Mouse (Mus musculus) forebrain, embryonic 15.5 days (tissue): ENCODE measurements around the gene Crybb1. TPM values are rescaled to one million over a fixed set of nuclear protein-coding genes. Genes with fewer than 3 reads are reported as not detected.
A peak's percentile ranks its signal among the peaks of the same experiment; 100 is the strongest.

Experiments
- ATAC-seq: fragments of 200-750 bp; cut with Nextera tagmentation; replicated peaks from 2 replicates; pipeline ENCODE4 v1.8.0; 2017; ENCODE audit warnings: mild to moderate bottlenecking, moderate TSS enrichment, moderate library complexity
- H3K27ac ChIP-seq: fragments of 300-500 bp; sonication (generic); replicated peaks from 2 replicates; pipeline ENCODE4 v1.5.1; 2015; ENCODE audit warnings: mild to moderate bottlenecking, inconsistent platforms
- H3K27me3 ChIP-seq: fragments of 300-500 bp; sonication (generic); 2 replicates; pipeline ENCODE4 v1.6.1; 2015; ENCODE audit warnings: inconsistent platforms
- H3K36me3 ChIP-seq: fragments of 300-500 bp; sonication (generic); 2 replicates; pipeline ENCODE4 v1.6.1; 2015; ENCODE audit warnings: mild to moderate bottlenecking, inconsistent platforms
- H3K4me1 ChIP-seq: fragments of 300-500 bp; sonication (generic); 2 replicates; pipeline ENCODE4 v1.6.1; 2015; ENCODE audit warnings: inconsistent platforms
- H3K4me2 ChIP-seq: fragments of 300-500 bp; sonication (generic); replicated peaks from 2 replicates; pipeline ENCODE4 v1.6.1; 2015; ENCODE audit warnings: mild to moderate bottlenecking, inconsistent platforms
- H3K4me3 ChIP-seq: fragments of 300-500 bp; sonication (generic); 2 replicates; pipeline ENCODE4 v1.5.1; 2015; ENCODE audit warnings: mild to moderate bottlenecking, inconsistent platforms
- H3K9ac ChIP-seq: fragments of 300-500 bp; sonication (generic); replicated peaks from 2 replicates; pipeline ENCODE4 v1.6.1; 2015; ENCODE audit warnings: mild to moderate bottlenecking, inconsistent platforms
- H3K9me3 ChIP-seq: fragments of 300-500 bp; sonication (generic); 2 replicates; pipeline ENCODE4 v1.6.1; 2016; ENCODE audit warnings: inconsistent platforms
- WGBS: fragments of 180-500 bp; shearing (Covaris S2); methylation state at CpG from one replicate; pipeline ENCODE4 v1.1.7; 2015; ENCODE audit warnings: mixed read lengths; 5-methylcytosine and 5-hydroxymethylcytosine counted together
- polyA plus RNA-seq: library from polyadenylated mRNA; unstranded; fragments of >200 nt; fragmentation: Nextera tagmentation; extraction: Ambion mirVana; gene quantifications from 2 replicates; pipeline ENCODE4 v1.2.1, GENCODE M21; 2015

The Crybb1 gene
- polyA plus RNA-seq, 1 experiment from 2014 or later: 5.4 TPM

DNA sequence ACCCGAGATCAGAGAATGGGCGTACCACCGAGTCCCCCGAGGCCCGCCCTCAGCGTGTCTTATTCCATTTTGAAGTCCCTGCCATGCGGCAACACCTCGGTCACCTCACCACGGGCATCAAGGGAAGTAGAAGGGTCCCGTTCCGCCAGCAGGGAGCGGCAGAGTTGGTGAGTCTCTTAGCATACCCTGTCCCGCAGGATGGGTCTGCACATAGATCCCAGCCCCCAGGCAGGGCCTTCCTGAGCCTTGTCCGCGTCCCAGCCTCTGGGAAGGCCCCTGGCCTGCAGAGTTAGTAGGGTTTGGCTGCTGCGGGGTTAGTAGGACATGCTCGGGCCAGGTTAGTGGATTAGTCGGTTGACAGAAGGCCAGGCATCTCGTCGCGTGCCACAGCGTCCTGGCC lies 38.6 kb upstream of the Crybb1 start:
- WGBS: 45% methylated on average over 22 of the region's 22 CpGs
- ATAC-seq: no peak
- H3K36me3 ChIP-seq: peaks cover 33% of the 10 kb centered on the region
- peaks cover 55% of the 10 kb centered on the region for H3K4me1 ChIP-seq
- H3K27me3 ChIP-seq: no peaks in the 10 kb centered on the region
- H3K4me3 ChIP-seq: no peak overlapping the region
- no peak overlapping the region for H3K9ac ChIP-seq
- H3K9me3 ChIP-seq: no peaks in the 10 kb centered on the region
- H3K27ac ChIP-seq: peak overlapping the region; percentile 16; the same call in 1 of the 2 replicates
- H3K4me2 ChIP-seq: no peak overlapping the region

- H3K9me3 ChIP-seq: no peaks in the 10 kb centered on the region
- no peak overlapping the region for H3K4me2 ChIP-seq
- no peak overlapping the region for H3K27ac ChIP-seq
- H3K36me3 ChIP-seq: peaks cover 43% of the 10 kb centered on the region
- no peak overlapping the region for H3K9ac ChIP-seq
- ATAC-seq: no peak
- H3K4me3 ChIP-seq: no peak overlapping the region
- peaks cover 43% of the 10 kb centered on the region for H3K4me1 ChIP-seq
- 49% methylated on average over 4 of the region's 4 CpGs for WGBS
- H3K27me3 ChIP-seq: no peaks in the 10 kb centered on the region
Measured at GRCm38 (mm10) chr5:112218679-112219078, 36.9 kb upstream of the Crybb1 start.

- H3K27ac ChIP-seq: peak overlapping the region; percentile 16; the same call in 1 of the 2 replicates
- peaks cover 43% of the 10 kb centered on the region for H3K4me1 ChIP-seq
- no peak overlapping the region for H3K4me2 ChIP-seq
- no peak for ATAC-seq
- H3K36me3 ChIP-seq: peaks cover 49% of the 10 kb centered on the region
- no peaks in the 10 kb centered on the region for H3K27me3 ChIP-seq
- H3K9me3 ChIP-seq: no peaks in the 10 kb centered on the region
- H3K9ac ChIP-seq: no peak overlapping the region
- no peak overlapping the region for H3K4me3 ChIP-seq
- WGBS: 17% methylated on average over 1 of the region's 1 CpGs
Measured at GRCm38 (mm10) chr5:112219398-112219797, 36.2 kb upstream of the Crybb1 start.

- Histone ChIP-seq H3K4me3 (no peak overlapping the region), H3K9ac (no peak overlapping the region), H3K36me3 (peaks cover 49% of the 10 kb centered on the region), H3K4me1 (peaks cover 43% of the 10 kb centered on the region), H3K27me3 (no peaks in the 10 kb centered on the region), H3K27ac (no peak overlapping the region), H3K4me2 (no peak overlapping the region), H3K9me3 (no peaks in the 10 kb centered on the region)
- 85% methylated on average over 8 of the region's 8 CpGs for WGBS
- no peak for ATAC-seq
Measured at GRCm38 (mm10) chr5:112220203-112220602, 35.4 kb upstream of the Crybb1 start.

DNA sequence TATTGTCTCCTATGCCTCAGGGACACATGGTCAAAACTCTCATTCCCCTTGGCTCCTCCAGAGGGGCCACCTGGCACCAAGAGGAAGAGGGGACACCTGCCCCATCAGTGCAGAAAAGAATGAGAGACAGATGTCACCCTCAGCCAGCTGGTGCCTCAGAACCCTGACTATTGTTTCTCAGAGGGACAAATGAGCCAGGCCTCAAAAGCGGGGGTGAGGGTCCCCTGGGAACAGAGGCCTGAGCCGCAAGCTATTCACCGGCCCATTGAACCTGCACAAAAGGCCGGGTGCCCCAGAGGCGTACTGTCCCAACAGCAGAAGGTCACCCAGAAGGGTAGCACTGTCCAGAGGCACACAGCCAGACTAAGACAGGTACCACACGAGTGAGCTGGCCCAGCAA lies 30.0 kb upstream of the Crybb1 start:
- Histone ChIP-seq H3K36me3 (peaks cover 26% of the 10 kb centered on the region), H3K27me3 (no peaks in the 10 kb centered on the region), H3K4me1 (peaks cover 51% of the 10 kb centered on the region), H3K27ac (peak overlapping the region; percentile 67), H3K4me3 (peak overlapping the region; percentile 86), H3K9me3 (no peaks in the 10 kb centered on the region), H3K9ac (peak overlapping the region; percentile 42), H3K4me2 (peak overlapping the region; percentile 97)
- WGBS: 8% methylated on average over 6 of the region's 6 CpGs
- no peak for ATAC-seq

- peak overlapping the region; percentile 96 for H3K27ac ChIP-seq
- H3K4me1 ChIP-seq: peaks cover 51% of the 10 kb centered on the region
- WGBS: under 1% methylated on average over 30 of the region's 30 CpGs
- H3K4me3 ChIP-seq: peak overlapping the region; percentile 86
- no peaks in the 10 kb centered on the region for H3K27me3 ChIP-seq
- ATAC-seq: peak; percentile 21
- peaks cover 16% of the 10 kb centered on the region for H3K36me3 ChIP-seq
- H3K4me2 ChIP-seq: peak overlapping the region; percentile 97
- peak overlapping the region; percentile 96 for H3K9ac ChIP-seq
- H3K9me3 ChIP-seq: no peaks in the 10 kb centered on the region
Measured at GRCm38 (mm10) chr5:112227354-112227753, 28.3 kb upstream of the Crybb1 start.

- H3K9me3 ChIP-seq: no peaks in the 10 kb centered on the region
- H3K4me1 ChIP-seq: peaks cover 51% of the 10 kb centered on the region
- ATAC-seq: no peak
- H3K27ac ChIP-seq: peak overlapping the region; percentile 96
- peak overlapping the region; percentile 86 for H3K4me3 ChIP-seq
- peak overlapping the region; percentile 96 for H3K9ac ChIP-seq
- under 1% methylated on average over 13 of the region's 13 CpGs for WGBS
- H3K4me2 ChIP-seq: peak overlapping the region; percentile 97
- H3K36me3 ChIP-seq: peaks cover 14% of the 10 kb centered on the region
- no peaks in the 10 kb centered on the region for H3K27me3 ChIP-seq
Measured at GRCm38 (mm10) chr5:112227898-112228239, 27.7 kb upstream of the Crybb1 start.

GRCm38 (mm10) chr5:112228240-112229076 lies 27.2 kb upstream of the Crybb1 start:
- ATAC-seq: peak; percentile 84
- H3K9ac ChIP-seq: peak overlapping the region; percentile 96
- no peaks in the 10 kb centered on the region for H3K27me3 ChIP-seq
- H3K4me1 ChIP-seq: peaks cover 51% of the 10 kb centered on the region
- no peaks in the 10 kb centered on the region for H3K9me3 ChIP-seq
- peak overlapping the region; percentile 96 for H3K27ac ChIP-seq
- H3K4me3 ChIP-seq: peak overlapping the region; percentile 86
- H3K36me3 ChIP-seq: peaks cover 8% of the 10 kb centered on the region
- H3K4me2 ChIP-seq: peak overlapping the region; percentile 97
- under 1% methylated on average over 57 of the region's 57 CpGs for WGBS

GRCm38 (mm10) chr5:112235806-112236205 lies 19.8 kb upstream of the Crybb1 start:
- ATAC-seq: no peak
- no peaks in the 10 kb centered on the region for H3K27me3 ChIP-seq
- H3K4me2 ChIP-seq: no peak overlapping the region
- H3K9ac ChIP-seq: no peak overlapping the region
- peaks cover 24% of the 10 kb centered on the region for H3K4me1 ChIP-seq
- H3K36me3 ChIP-seq: no peaks in the 10 kb centered on the region
- H3K4me3 ChIP-seq: no peak overlapping the region
- WGBS: 68% methylated on average over 5 of the region's 5 CpGs
- no peaks in the 10 kb centered on the region for H3K9me3 ChIP-seq
- H3K27ac ChIP-seq: no peak overlapping the region

GRCm38 (mm10) chr5:112236631-112237030 lies 19.0 kb upstream of the Crybb1 start:
- no peaks in the 10 kb centered on the region for H3K9me3 ChIP-seq
- WGBS: 56% methylated on average over 2 of the region's 2 CpGs
- H3K4me3 ChIP-seq: no peak overlapping the region
- H3K9ac ChIP-seq: no peak overlapping the region
- H3K27ac ChIP-seq: peak overlapping the region; percentile 85
- no peaks in the 10 kb centered on the region for H3K27me3 ChIP-seq
- no peaks in the 10 kb centered on the region for H3K36me3 ChIP-seq
- no peak overlapping the region for H3K4me2 ChIP-seq
- ATAC-seq: no peak
- peaks cover 24% of the 10 kb centered on the region for H3K4me1 ChIP-seq

- Histone ChIP-seq H3K27ac (peak overlapping the region; percentile 85), H3K4me3 (no peak overlapping the region; the same call in 1 of the 2 replicates), H3K27me3 (no peaks in the 10 kb centered on the region), H3K9ac (peak overlapping the region; percentile 39), H3K9me3 (no peaks in the 10 kb centered on the region), H3K4me1 (peaks cover 24% of the 10 kb centered on the region), H3K4me2 (peak overlapping the region; percentile 28), H3K36me3 (no peaks in the 10 kb centered on the region)
- peak; percentile 58 for ATAC-seq
- WGBS: 2% methylated on average over 16 of the region's 16 CpGs
Measured at GRCm38 (mm10) chr5:112237439-112237838, 18.2 kb upstream of the Crybb1 start.

- 39% methylated on average over 9 of the region's 9 CpGs for WGBS
- H3K27me3 ChIP-seq: no peaks in the 10 kb centered on the region
- H3K36me3 ChIP-seq: no peaks in the 10 kb centered on the region
- peak; percentile 11; the same call in 1 of the 2 replicates for ATAC-seq
- no peaks in the 10 kb centered on the region for H3K9me3 ChIP-seq
- H3K4me2 ChIP-seq: no peak overlapping the region
- H3K27ac ChIP-seq: peak overlapping the region; percentile 85
- H3K9ac ChIP-seq: no peak overlapping the region
- H3K4me1 ChIP-seq: peaks cover 24% of the 10 kb centered on the region
- H3K4me3 ChIP-seq: no peak overlapping the region
Measured at GRCm38 (mm10) chr5:112237866-112238570, 17.6 kb upstream of the Crybb1 start.
